Mouse (Mus musculus): ENCODE data around the gene Cdc42ep4. TPM values are rescaled to one million over a fixed set of nuclear protein-coding genes. Genes with fewer than 3 reads are reported as not detected.

The Cdc42ep4 gene
- polyA plus RNA-seq, 1 experiment from 2014 or later = 51.6 TPM

- peaks cover 7% of the 10 kb centered on the region for H3K36me3 ChIP-seq (ENCODE audit: control insufficient read depth, insufficient read depth, low read length)
- peak overlapping the region; percentile 95 for H3K27ac ChIP-seq (ENCODE audit: low read length)
- WGBS = 0% methylated on average over 33 of the region's 38 CpGs
- H3K4me1 ChIP-seq (ENCODE audit: control insufficient read depth, insufficient read depth, low read length) = peaks cover 32% of the 10 kb centered on the region
- H3K4me2 ChIP-seq (replicated peaks; ENCODE audit: low read depth, low read length) = peak overlapping the region; percentile 55
- peak; percentile 62; the same call in 1 of the 2 replicates for ATAC-seq (ENCODE audit: insufficient number of reproducible peaks, insufficient read depth, low FRiP score, low read depth)
- H3K9ac ChIP-seq (replicated peaks; ENCODE audit: low read depth, low read length) = peak overlapping the region; percentile 82
- H3K27me3 ChIP-seq (ENCODE audit: control insufficient read depth, insufficient read depth, low read length) = no peaks in the 10 kb centered on the region
- peak overlapping the region; percentile 87 for H3K4me3 ChIP-seq (ENCODE audit: low read depth, low read length)
- no peaks in the 10 kb centered on the region for H3K9me3 ChIP-seq (ENCODE audit: control insufficient read depth, low read depth, low read length)
Measured at GRCm38 (mm10) chr11:113683627-113683956, 68.1 kb downstream of the Cdc42ep4 start.

DNA sequence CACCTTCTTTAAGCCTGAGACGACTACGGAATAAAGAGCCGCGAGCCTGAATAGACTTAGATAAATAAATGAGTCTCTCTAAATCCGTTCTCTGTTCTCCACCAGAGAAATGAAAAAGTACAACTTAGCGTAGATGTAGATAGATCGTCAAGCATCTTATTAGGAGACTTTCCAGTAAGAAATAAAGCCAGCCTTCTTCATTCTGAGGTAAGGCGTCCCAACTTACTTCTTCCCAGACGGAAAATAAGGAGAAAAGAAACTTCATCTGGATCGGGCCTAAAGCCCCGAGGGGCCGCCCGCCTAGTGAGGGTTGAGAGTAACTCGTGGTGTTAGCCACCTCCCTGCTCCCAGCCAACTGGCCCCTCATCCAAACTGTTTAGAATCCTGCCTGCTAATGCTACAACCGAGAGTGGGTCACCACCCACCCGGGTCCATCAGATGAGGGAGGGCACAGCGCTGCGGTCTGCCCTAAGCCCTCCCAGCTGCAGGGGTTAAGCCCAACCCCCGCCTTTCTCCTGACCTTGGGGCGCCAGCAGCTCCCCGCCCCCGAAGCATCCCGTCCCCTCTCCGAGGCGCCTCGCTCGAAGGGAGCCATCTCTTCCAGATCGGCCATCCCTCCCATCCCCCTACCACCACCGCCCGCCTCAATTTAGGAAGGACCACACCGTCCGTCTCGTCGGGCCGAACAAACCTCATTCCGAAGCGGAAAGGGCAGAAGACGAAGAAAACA, 68.6 kb downstream of the Cdc42ep4 start:
- H3K27ac ChIP-seq (ENCODE audit: low read length) = peak overlapping the region; percentile 95
- H3K4me2 ChIP-seq (replicated peaks; ENCODE audit: low read depth, low read length) = peak overlapping the region; percentile 55
- peaks cover 4% of the 10 kb centered on the region for H3K36me3 ChIP-seq (ENCODE audit: control insufficient read depth, insufficient read depth, low read length)
- H3K27me3 ChIP-seq (ENCODE audit: control insufficient read depth, insufficient read depth, low read length) = no peaks in the 10 kb centered on the region
- under 1% methylated on average over 38 of the region's 38 CpGs for WGBS
- H3K9me3 ChIP-seq (ENCODE audit: control insufficient read depth, low read depth, low read length) = no peaks in the 10 kb centered on the region
- peak; percentile 65 for ATAC-seq (ENCODE audit: insufficient number of reproducible peaks, insufficient read depth, low FRiP score, low read depth)
- H3K4me3 ChIP-seq (ENCODE audit: low read depth, low read length) = peak overlapping the region; percentile 87
- H3K4me1 ChIP-seq (ENCODE audit: control insufficient read depth, insufficient read depth, low read length) = peaks cover 32% of the 10 kb centered on the region
- peak overlapping the region; percentile 82 for H3K9ac ChIP-seq (replicated peaks; ENCODE audit: low read depth, low read length)

- Histone ChIP-seq H3K36me3 (ENCODE audit: control insufficient read depth, insufficient read depth, low read length) (peaks cover 1% of the 10 kb centered on the region; the same call in 1 of the 2 replicates), H3K27ac (ENCODE audit: low read length) (no peak overlapping the region), H3K4me2 (replicated peaks; ENCODE audit: low read depth, low read length) (peak overlapping the region; percentile 55), H3K27me3 (ENCODE audit: control insufficient read depth, insufficient read depth, low read length) (no peaks in the 10 kb centered on the region), H3K4me1 (ENCODE audit: control insufficient read depth, insufficient read depth, low read length) (peaks cover 31% of the 10 kb centered on the region), H3K4me3 (ENCODE audit: low read depth, low read length) (peak overlapping the region; percentile 87; the same call in 1 of the 2 replicates), H3K9ac (replicated peaks; ENCODE audit: low read depth, low read length) (no peak overlapping the region), H3K9me3 (ENCODE audit: control insufficient read depth, low read depth, low read length) (no peaks in the 10 kb centered on the region)
- ATAC-seq (ENCODE audit: insufficient number of reproducible peaks, insufficient read depth, low FRiP score, low read depth) = no peak
Measured at GRCm38 (mm10) chr11:113681979-113682378, 69.7 kb downstream of the Cdc42ep4 start.

- no peaks in the 10 kb centered on the region for H3K9me3 ChIP-seq (ENCODE audit: control insufficient read depth, low read depth, low read length)
- H3K27me3 ChIP-seq (ENCODE audit: control insufficient read depth, insufficient read depth, low read length) = no peaks in the 10 kb centered on the region
- H3K4me1 ChIP-seq (ENCODE audit: control insufficient read depth, insufficient read depth, low read length) = peaks cover 26% of the 10 kb centered on the region
- no peak overlapping the region for H3K4me2 ChIP-seq (replicated peaks; ENCODE audit: low read depth, low read length)
- no peak overlapping the region for H3K9ac ChIP-seq (replicated peaks; ENCODE audit: low read depth, low read length)
- ATAC-seq (ENCODE audit: insufficient number of reproducible peaks, insufficient read depth, low FRiP score, low read depth) = no peak
- 76% methylated on average over 2 of the region's 2 CpGs for WGBS
- H3K4me3 ChIP-seq (ENCODE audit: low read depth, low read length) = no peak overlapping the region
- peaks cover 11% of the 10 kb centered on the region; the same call in 1 of the 2 replicates for H3K36me3 ChIP-seq (ENCODE audit: control insufficient read depth, insufficient read depth, low read length)
- H3K27ac ChIP-seq (ENCODE audit: low read length) = no peak overlapping the region
Measured at GRCm38 (mm10) chr11:113680954-113681353, 70.7 kb downstream of the Cdc42ep4 start.

- H3K9ac ChIP-seq (replicated peaks; ENCODE audit: low read depth, low read length) = no peak overlapping the region
- no peak for ATAC-seq (ENCODE audit: insufficient number of reproducible peaks, insufficient read depth, low FRiP score, low read depth)
- no peak overlapping the region for H3K4me3 ChIP-seq (ENCODE audit: low read depth, low read length)
- no peak overlapping the region for H3K4me2 ChIP-seq (replicated peaks; ENCODE audit: low read depth, low read length)
- WGBS = 84% methylated on average over 8 of the region's 8 CpGs
- H3K36me3 ChIP-seq (ENCODE audit: control insufficient read depth, insufficient read depth, low read length) = peaks cover 20% of the 10 kb centered on the region; the same call in 1 of the 2 replicates
- H3K27ac ChIP-seq (ENCODE audit: low read length) = no peak overlapping the region
- peaks cover 18% of the 10 kb centered on the region for H3K4me1 ChIP-seq (ENCODE audit: control insufficient read depth, insufficient read depth, low read length)
- no peaks in the 10 kb centered on the region for H3K27me3 ChIP-seq (ENCODE audit: control insufficient read depth, insufficient read depth, low read length)
- H3K9me3 ChIP-seq (ENCODE audit: control insufficient read depth, low read depth, low read length) = no peaks in the 10 kb centered on the region
Measured at GRCm38 (mm10) chr11:113678373-113678772, 73.3 kb downstream of the Cdc42ep4 start.

GRCm38 (mm10) chr11:113677378-113677777, 74.3 kb downstream of the Cdc42ep4 start:
- 92% methylated on average over 2 of the region's 2 CpGs for WGBS
- Histone ChIP-seq H3K27ac (ENCODE audit: low read length) (no peak overlapping the region), H3K36me3 (ENCODE audit: control insufficient read depth, insufficient read depth, low read length) (peaks cover 24% of the 10 kb centered on the region; the same call in 1 of the 2 replicates), H3K4me3 (ENCODE audit: low read depth, low read length) (no peak overlapping the region), H3K9me3 (ENCODE audit: control insufficient read depth, low read depth, low read length) (no peaks in the 10 kb centered on the region), H3K4me2 (replicated peaks; ENCODE audit: low read depth, low read length) (no peak overlapping the region), H3K4me1 (ENCODE audit: control insufficient read depth, insufficient read depth, low read length) (peaks cover 14% of the 10 kb centered on the region), H3K27me3 (ENCODE audit: control insufficient read depth, insufficient read depth, low read length) (no peaks in the 10 kb centered on the region), H3K9ac (replicated peaks; ENCODE audit: low read depth, low read length) (no peak overlapping the region)
- no peak for ATAC-seq (ENCODE audit: insufficient number of reproducible peaks, insufficient read depth, low FRiP score, low read depth)

Other genes with a start within 250 kb of the Cdc42ep4 start
- 0.56 and 2.0 TPM in 2 replicates for gene Sstr2, start 132.5 kb downstream of the Cdc42ep4 start, polyA plus RNA-seq (2014; fragmentation: Nextera tagmentation; extraction: Ambion mirVana)
- 20.7 and 24.4 TPM in 2 replicates for gene Cog1, start 102.7 kb downstream of the Cdc42ep4 start, polyA plus RNA-seq (2014; fragmentation: Nextera tagmentation; extraction: Ambion mirVana)
- gene Slc39a11, start 101.8 kb downstream of the Cdc42ep4 start, polyA plus RNA-seq (2014; fragmentation: Nextera tagmentation; extraction: Ambion mirVana) = 18.6 and 24.0 TPM in 2 replicates
- gene Fam104a, start 67.7 kb downstream of the Cdc42ep4 start, polyA plus RNA-seq (2014; fragmentation: Nextera tagmentation; extraction: Ambion mirVana) = 46.8 and 51.2 TPM in 2 replicates
- 21.3 and 25.4 TPM in 2 replicates for gene D11Wsu47e, start 67.5 kb downstream of the Cdc42ep4 start, polyA plus RNA-seq (2014; fragmentation: Nextera tagmentation; extraction: Ambion mirVana)
- 0.49 and 0.52 TPM in 2 replicates for gene Cpsf4l, start 41.9 kb downstream of the Cdc42ep4 start, polyA plus RNA-seq (2014; fragmentation: Nextera tagmentation; extraction: Ambion mirVana)